ENCODE assay signal across 10 mouse cellular contexts in the genomic region with DNA sequence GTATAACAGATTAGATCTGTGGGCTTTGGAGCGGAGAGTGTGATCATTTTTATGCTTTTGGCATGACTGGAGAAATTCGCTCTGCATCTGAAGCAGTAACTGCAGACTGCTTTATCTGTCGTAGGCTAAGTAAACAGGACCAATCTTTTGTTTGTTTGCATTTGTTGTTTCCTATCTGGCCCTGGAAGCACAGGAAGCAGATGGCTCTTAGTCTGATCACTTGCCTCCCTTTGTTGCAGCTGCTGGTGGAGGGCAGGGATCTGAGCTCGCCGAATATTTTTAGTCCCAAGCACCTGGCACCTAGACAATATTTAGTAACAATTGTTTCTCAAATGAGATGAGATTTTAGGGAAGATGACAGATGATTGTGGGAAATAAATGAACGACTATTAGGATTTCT.
DNase-seq lines count a peak whose midpoint lies in the region; ATAC-seq and TF ChIP-seq lines count a peak whose summit lies in the region.
"Had no signal": no experiment of that assay in that cellular context is flagged by ENCODE, and none has a peak within 500 bp of the region (broad histone marks: within the 10 kb centered on the region; RNA-seq: fewer than 3 reads in every experiment).

No protein-coding gene starts in this region.

- peak; percentile 33 for DNase-seq in heart, adult 8-10 months (ENCODE audit: low spot score)
- DNase-seq in heart, embryonic 10.5 days (ENCODE audit: low spot score), result no peak
- peak; percentile 22 for DNase-seq in MN1 (ENCODE audit: low spot score)
- peak; percentile 10 for DNase-seq in fat pad, adult 2 months (ENCODE audit: extremely low read depth, low read depth, low spot score)
- no peak for DNase-seq in liver, postnatal 0 days
- no peak for DNase-seq in testis, postnatal 10 days (ENCODE audit: low spot score)
- no peak for DNase-seq in spleen, postnatal 36 days (ENCODE audit: low spot score in 2 of 2)
- no peak for DNase-seq in gastrocnemius, postnatal 14 days
- DNase-seq: left cerebral cortex, postnatal 4 days had no signal

- no peak overlapping the region for H3K4me2 ChIP-seq in liver, postnatal 0 days (ENCODE audit: low read depth, low read length)
- H3K4me2 ChIP-seq: neural tube, embryonic 12.5 days had no signal

- no peak overlapping the region; the same call in 1 of the 2 replicates for H3K9ac ChIP-seq in liver, postnatal 0 days (replicated peaks)
- H3K9ac ChIP-seq: neural tube, embryonic 12.5 days had no signal

- H3K27ac ChIP-seq in heart, embryonic 10.5 days, result no peak overlapping the region
- peak overlapping the region; percentile 31; the same call in 1 of the 2 replicates for H3K27ac ChIP-seq in liver, postnatal 0 days (ENCODE audit: low read depth)
- H3K27ac ChIP-seq: neural tube, embryonic 12.5 days had no signal

- H3K4me3 ChIP-seq in heart, embryonic 10.5 days, result no peak overlapping the region
- no peak overlapping the region for H3K4me3 ChIP-seq in liver, postnatal 0 days (ENCODE audit: low read depth, low read length)
- H3K4me3 ChIP-seq: neural tube, embryonic 12.5 days had no signal

- no peaks in the 10 kb centered on the region for H3K27me3 ChIP-seq in heart, embryonic 10.5 days (ENCODE audit: insufficient read depth, poor library complexity, severe bottlenecking)
- H3K27me3 ChIP-seq in liver, postnatal 0 days (ENCODE audit: insufficient read depth, low read length), result no peaks in the 10 kb centered on the region
- H3K27me3 ChIP-seq: neural tube, embryonic 12.5 days had no signal

- TF ChIP-seq CTCF in liver, postnatal 0 days (IDR thresholded peaks at IDR 0.05; ENCODE audit: low read depth), result no peak

- WGBS in heart, embryonic 10.5 days, result 28% methylated on average over 6 of the region's 6 CpGs
- 40% methylated on average over 6 of the region's 6 CpGs for WGBS in liver, postnatal 0 days (ENCODE audit: insufficient replicate concordance)

- intact Hi-C loops in gastrocnemius, postnatal 14 days (cut with DNase I; ENCODE audit: low total_unique reads), result no loop called here

- H3K36me3 ChIP-seq in heart, embryonic 10.5 days, result peaks cover 19% of the 10 kb centered on the region
- H3K36me3 ChIP-seq in liver, postnatal 0 days (replicated peaks; ENCODE audit: insufficient read depth, low read length), result no peaks in the 10 kb centered on the region; the same call in 1 of the 2 replicates

- TF ChIP-seq EP300 in liver, postnatal 0 days (IDR thresholded peaks at IDR 0.05; ENCODE audit: low read depth), result no peak

- peaks cover 82% of the 10 kb centered on the region for H3K4me1 ChIP-seq in heart, embryonic 10.5 days
- peaks cover 55% of the 10 kb centered on the region for H3K4me1 ChIP-seq in liver, postnatal 0 days (ENCODE audit: insufficient read depth)

- no peaks in the 10 kb centered on the region for H3K9me3 ChIP-seq in heart, embryonic 10.5 days
- no peaks in the 10 kb centered on the region for H3K9me3 ChIP-seq in liver, postnatal 0 days (ENCODE audit: low read length)
- H3K9me3 ChIP-seq: neural tube, embryonic 12.5 days had no signal

- no peak for ATAC-seq in liver, postnatal 0 days

Comparison
In these comparisons a context has a peak if more than half of its experiments do, and no peak if none do; other contexts are left out.
1. DNase-seq: peak in heart, adult 8-10 months (single experiment), MN1 (single experiment) and fat pad, adult 2 months (single experiment); none in heart, embryonic 10.5 days (single experiment), liver, postnatal 0 days (single experiment), testis, postnatal 10 days (single experiment), spleen, postnatal 36 days (0 of 2) and gastrocnemius, postnatal 14 days (single experiment).